Mouse (Mus musculus) kidney, adult 18-20 months (tissue): Measurements from ENCODE around the gene Gm3336.

Experiments used
- DNase-seq: peaks from one replicate; pipeline ENCODE4 v3.0.0; 2021

Gm3336 gene

GRCm38 (mm10) chr8:70719796-70720270 is 1.5 kb downstream of the Gm3336 start:
- DNase-seq, result peak; percentile 46

GRCm38 (mm10) chr8:70720739-70721138 is 2.4 kb downstream of the Gm3336 start:
- DNase-seq, result peak; percentile 91

- no peak for DNase-seq
Measured at GRCm38 (mm10) chr8:70721601-70722000, 3.3 kb downstream of the Gm3336 start.

- peak; percentile 91 for DNase-seq
Measured at GRCm38 (mm10) chr8:70723486-70724210, 5.3 kb downstream of the Gm3336 start, which contains the start of gene Pde4c. TSS of gene Pde4c (plus strand) at chr8:70723720.

- DNase-seq, result no peak
Measured at GRCm38 (mm10) chr8:70724216-70724615, 5.9 kb downstream of the Gm3336 start.

- DNase-seq, result peak; percentile 74
Measured at GRCm38 (mm10) chr8:70725792-70726447, 7.6 kb downstream of the Gm3336 start.

- DNase-seq, result no peak
Measured at GRCm38 (mm10) chr8:70726721-70727120, 8.4 kb downstream of the Gm3336 start.

GRCm38 (mm10) chr8:70729808-70730475 is 11.6 kb downstream of the Gm3336 start:
- no peak for DNase-seq

GRCm38 (mm10) chr8:70730956-70731355 is 12.6 kb downstream of the Gm3336 start:
- no peak for DNase-seq

GRCm38 (mm10) chr8:70737705-70738104 is 19.4 kb downstream of the Gm3336 start:
- no peak for DNase-seq

GRCm38 (mm10) chr8:70738211-70738610 is 19.9 kb downstream of the Gm3336 start:
- no peak for DNase-seq

GRCm38 (mm10) chr8:70741661-70742060 is 23.3 kb downstream of the Gm3336 start:
- DNase-seq, result no peak

- no peak for DNase-seq
Measured at GRCm38 (mm10) chr8:70742176-70742575, 23.8 kb downstream of the Gm3336 start.

GRCm38 (mm10) chr8:70742981-70743655 is 24.8 kb downstream of the Gm3336 start:
- peak; percentile 33 for DNase-seq

- DNase-seq, result peak; percentile 85
Measured at GRCm38 (mm10) chr8:70743656-70744590, 25.6 kb downstream of the Gm3336 start.

- DNase-seq, result peak; percentile 13
Measured at GRCm38 (mm10) chr8:70744806-70745205, 26.5 kb downstream of the Gm3336 start.

- no peak for DNase-seq
Measured at GRCm38 (mm10) chr8:70745691-70746220, 27.4 kb downstream of the Gm3336 start.

GRCm38 (mm10) chr8:70746676-70747075 is 28.3 kb downstream of the Gm3336 start:
- DNase-seq, result no peak

GRCm38 (mm10) chr8:70747211-70747890 is 29.0 kb downstream of the Gm3336 start:
- no peak for DNase-seq

- no peak for DNase-seq
Measured at GRCm38 (mm10) chr8:70748246-70749096, 30.1 kb downstream of the Gm3336 start.
